Mouse (Mus musculus): ENCODE measurements around the gene Vars.
A peak's percentile ranks its signal among the peaks of the same experiment; 100 is the strongest.

Vars gene

DNA sequence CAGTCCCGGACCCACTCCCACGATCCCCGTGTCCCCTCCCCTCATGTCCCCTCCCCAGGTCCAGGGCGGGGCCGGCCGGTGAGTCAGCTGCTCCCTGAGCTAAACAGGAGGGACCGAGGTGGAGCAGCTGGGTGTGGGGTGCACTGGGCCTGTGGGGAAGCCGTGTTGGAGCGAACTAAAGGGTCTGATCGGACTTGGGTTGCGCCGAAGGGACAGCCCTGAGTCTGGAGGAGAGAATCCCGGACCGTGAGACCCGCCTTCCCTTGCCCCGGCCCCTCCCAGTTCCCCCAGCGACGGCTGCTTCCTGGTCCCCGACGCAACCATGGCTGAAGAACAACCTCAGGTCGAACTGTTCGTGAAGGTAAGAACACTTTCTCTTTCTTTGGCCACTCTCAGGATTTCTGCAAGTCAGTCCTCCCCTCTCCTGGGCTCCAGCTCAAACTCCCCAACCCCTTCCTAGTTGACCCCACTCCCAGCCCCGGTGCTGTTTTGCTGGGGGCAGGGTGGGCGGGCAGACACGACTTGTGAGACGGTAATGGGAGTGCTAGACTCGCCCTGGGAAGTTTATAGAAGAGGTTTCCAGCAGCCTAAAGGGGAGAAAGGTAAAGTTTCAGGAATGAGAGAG, 49.5 kb downstream of the Vars start:
- no peak for DNase-seq

DNA sequence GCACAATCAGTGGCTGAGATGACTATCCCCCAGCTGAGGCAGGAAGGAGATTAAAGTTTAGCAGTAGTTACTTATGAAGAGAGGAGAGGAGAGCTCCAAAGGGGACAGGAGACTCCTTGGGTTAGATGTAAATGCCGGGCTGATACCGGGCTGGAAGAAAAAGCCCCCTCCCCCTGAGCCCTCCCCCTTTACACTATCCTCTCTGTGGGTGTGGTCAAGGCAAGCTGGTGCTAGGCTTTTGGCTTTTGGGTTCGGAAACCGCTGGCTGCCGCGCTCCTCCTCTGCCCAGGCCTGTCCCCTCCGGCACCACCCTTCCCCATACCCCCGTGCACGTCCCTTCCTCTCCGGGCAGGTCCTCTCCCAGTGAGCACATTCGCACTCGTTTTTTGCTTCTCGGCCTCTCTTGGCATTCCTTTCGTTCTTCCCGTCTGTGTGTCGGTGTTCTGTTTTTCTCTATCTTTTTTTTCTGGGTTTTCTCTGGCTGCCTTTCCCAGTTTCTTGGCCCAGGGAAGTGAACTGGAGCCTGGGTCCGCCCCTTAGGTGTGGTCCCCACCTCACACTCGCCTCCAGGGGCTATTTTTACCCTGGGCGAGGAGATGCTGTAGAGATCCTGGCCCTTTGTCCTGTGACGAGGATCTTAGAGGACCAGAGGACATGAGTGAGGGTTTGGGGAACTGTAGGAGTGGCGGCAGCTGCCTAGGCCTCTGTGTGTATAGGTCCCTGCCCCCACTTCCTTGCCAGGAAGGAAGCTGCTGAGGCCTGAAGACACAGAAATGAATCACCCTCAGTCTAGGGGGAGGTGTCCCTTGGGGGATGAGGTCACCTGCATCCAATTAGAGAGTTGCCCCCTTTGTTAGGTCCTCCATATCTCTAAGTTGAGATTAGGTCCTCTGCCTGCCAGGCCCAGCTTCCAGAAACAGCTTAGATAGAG, 50.6 kb downstream of the Vars start:
- no peak for DNase-seq

DNA sequence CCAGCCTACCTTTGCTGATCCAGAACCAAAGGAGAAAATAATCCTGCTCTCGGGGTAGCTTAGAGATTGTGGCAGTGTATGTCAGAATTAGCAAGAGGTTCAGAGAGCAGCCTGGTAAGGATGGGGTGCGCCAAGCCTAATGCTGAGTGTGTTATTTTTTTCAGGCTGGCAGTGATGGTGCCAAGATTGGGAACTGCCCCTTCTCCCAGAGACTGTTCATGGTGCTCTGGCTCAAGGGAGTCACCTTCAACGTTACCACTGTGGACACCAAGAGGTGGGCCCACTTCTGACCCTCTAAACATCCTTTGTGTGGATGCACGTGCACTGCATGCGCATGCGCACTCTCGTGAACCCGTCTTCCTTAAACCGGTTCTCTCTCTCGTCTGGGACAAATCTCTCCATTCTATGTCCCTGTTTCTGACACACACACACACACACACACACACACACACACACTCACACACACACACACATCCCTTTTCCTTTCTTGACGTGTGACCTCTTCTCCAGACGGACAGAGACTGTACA, 51.5 kb downstream of the Vars start:
- no peak for DNase-seq

- DNase-seq = no peak
Observed at GRCm38 (mm10) chr17:35055691-35056495, 55.1 kb downstream of the Vars start.

GRCm38 (mm10) chr17:35057090-35057489, 56.3 kb downstream of the Vars start:
- DNase-seq = no peak

DNA sequence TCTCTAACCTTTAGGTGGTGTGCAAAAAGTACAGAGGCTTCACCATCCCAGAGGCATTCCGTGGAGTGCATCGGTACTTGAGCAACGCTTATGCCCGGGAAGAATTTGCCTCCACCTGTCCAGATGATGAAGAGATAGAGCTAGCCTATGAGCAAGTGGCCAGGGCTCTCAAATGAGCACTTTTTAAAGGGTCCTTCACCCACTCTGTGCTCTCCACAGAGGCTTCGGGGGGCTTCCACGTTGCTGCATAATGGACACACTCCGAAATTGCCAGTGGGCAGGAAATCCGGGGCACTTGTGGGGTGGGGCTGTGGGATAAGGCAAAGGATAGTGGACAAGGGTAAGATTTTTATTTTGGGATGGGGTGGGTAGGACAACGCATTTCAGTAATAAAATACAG, 57.5 kb downstream of the Vars start:
- no peak for DNase-seq

DNA sequence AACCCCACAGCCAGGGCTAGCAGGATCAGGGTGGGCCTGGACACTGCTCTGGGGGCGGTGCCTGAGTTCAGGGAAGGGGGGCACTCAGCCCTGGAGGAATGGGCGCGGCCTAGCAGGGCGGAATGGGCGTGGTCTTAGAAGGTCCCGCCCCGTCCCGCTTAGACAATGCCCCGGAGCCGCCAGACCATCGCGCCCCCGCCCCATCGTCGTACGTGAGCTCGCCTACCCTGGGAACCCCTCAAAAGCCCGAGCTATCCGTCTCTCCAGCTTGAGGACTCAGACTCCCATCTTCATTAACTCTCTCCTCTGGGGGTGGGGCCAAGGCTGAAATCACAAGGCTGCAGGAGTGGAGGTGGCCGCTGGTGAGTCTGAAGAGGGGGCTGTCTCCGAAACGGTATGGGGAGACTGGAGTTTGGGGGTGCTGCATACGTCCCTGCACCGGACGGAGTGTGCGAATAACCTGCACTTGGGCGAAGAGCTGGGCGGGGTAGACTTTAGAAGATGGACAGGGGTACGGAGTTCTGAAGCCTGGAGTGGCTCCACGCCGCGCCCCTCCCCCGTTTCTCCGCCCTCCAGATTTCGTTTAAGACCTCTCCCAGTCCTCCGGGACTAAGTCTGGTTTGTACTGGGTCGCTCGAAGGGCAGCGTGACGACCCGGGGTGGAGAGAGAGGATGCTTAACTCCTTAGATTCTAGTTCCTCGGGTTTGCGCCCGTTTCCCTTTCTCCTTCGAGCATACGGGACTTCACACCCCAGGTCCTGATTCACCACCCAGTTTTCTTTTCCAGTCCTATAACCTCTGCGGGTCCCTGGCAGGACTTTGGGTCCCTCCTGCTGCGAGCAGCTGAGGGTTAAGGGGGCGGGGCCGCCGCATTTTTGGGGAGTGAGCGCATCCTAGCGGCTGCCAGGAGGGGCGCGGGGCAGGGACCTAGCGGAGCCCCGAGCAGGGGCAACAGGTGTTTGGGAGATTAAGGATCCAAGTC, 58.4 kb downstream of the Vars start, which contains the start of gene Ddah2:
Gene Ddah2 (plus strand): TSS at position 125 of the 982 bp plus-strand sequence.
- peak; percentile 61 for DNase-seq

DNA sequence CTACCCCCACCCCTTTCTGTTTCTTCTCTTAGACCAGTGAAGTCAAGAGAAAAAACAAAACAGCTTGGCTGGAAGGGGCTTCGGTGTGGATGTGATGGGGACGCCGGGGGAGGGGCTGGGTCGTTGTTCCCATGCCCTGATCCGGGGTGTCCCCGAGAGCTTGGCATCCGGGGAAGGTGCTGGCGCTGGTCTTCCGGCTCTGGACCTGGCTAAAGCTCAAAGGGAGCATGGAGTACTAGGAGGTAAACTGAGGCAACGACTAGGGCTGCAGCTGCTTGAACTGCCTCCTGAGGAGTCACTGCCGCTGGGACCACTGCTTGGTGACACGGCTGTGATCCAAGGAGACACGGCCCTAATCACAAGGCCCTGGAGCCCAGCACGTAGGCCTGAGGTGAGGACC, 59.3 kb downstream of the Vars start:
- no peak for DNase-seq

DNA sequence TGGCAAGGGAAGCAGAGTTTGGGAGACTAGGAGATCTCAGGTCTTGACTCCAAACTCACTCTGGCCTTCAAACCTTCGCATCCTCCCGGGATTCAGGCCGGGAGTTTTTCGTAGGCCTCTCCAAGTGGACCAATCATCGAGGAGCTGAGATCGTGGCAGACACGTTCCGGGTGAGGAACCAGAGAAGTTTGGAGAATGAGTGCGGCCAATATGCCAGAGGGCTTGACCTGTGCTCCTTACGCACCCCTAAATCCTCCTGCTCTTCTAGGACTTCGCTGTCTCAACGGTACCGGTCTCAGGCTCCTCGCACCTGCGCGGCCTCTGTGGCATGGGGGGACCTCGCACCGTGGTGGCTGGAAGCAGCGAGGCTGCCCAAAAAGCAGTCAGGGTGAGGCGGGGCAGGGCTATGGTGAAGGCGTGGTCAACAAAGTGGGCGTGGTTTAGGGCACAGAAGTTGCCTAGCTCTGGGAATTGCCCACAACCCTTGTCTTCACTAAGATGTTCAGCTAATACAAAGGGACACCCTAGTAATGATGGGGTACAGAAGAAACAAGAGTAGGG, 60.0 kb downstream of the Vars start:
- no peak for DNase-seq

- DNase-seq = no peak
Observed at GRCm38 (mm10) chr17:35061299-35061698, 60.5 kb downstream of the Vars start.

DNA sequence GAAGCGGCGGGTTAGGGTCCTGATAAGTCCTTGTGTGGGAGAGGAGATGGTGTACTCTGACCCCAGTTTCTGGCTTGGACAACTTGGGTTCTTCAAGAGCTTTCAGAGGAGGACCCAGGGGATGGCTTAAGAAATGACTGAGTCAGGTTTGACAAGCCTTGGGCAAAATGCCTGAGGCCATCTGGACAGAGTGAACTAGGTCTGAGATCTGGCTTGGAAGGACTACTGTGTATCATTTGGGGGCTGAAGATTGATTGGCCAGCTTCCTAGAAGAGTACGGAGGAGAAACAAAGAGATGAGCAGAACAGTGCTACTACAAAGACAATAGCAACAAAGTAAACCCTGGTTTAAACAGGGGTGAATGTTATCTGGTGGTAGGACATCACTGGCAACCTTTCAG, 62.7 kb downstream of the Vars start:
- no peak for DNase-seq

DNA sequence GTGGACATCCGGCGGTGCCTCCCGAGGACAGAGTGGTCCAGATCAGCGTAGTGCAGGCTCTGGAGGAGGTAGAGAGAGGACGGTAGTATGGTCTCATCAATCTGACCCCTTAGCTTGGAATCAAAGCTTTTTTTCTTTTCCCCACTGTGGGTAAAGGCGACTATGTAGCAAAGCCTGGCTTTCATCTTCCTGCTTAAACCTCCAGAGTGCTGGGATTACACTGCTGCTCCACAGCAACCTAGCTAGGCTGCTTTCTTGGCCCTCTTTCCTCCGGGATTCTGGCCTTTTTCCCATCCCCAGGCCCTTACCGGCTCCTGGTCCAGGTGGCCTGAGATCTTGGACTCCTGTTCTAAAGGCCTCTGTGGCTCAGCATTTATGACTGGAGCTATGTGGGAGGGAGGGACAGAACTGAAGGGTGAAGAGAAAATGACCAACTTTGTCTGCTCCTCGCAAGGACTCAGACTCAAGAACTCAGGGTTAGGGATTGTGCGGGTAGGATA, 63.6 kb downstream of the Vars start:
- DNase-seq = no peak

DNA sequence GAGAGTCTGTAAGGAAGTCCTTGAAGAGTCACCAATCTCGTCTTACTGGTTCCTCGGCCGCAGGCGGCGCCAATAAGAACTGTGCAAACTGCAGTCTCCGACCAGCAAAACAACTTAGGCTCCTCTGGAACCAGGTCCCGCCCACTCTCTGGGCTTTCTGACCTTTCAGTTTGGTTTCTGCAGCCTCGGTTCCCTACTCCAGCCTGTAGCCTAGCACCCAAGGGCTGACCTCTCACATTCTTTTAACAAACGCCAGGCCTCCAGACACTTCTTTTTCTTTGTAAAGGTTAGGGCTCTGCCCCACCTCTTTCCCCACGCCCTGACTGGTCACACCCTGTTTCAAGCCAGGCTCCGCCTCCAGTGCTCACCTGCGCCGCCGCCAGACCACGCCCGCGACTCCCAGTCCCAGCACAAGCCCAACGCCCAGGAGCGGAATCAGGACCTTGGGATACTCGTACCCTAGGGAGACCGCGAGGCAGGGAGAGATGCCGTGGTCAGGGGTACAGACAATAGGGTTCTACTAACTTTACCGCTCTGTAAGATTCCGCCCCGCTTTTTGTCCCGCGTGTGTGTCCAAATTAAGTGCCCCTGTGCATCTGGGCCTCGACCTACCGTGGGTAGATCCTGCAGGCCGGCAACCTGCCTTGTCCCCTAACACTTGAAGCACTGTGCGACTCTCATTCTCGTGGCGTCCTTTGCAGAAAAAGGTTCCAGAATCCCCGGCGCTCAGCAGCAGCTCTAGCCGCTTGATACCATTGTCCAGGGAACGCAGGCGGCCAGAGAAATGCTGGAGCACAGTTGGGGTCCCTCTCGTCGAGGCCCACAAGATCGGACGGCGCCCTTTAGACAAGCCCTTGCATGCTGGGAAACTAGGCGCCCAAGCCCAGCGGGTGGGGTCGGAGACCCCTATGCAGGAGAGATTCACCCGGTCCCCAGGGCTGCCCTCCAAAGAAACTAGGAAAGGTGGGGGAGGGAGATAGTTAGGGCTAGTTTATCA, 64.5 kb downstream of the Vars start, which contains the start of gene Ly6g6c:
Gene Ly6g6c (plus strand): TSS at position 438 of the 997 bp plus-strand sequence.
- no peak for DNase-seq
